Mouse (Mus musculus) frontal cortex, postnatal 36 days (tissue): ENCODE data around the gene Oasl1.
A peak's percentile ranks its signal among the peaks of the same experiment; 100 is the strongest.

Source experiments
- DNase-seq, 2 experiments: peaks; one replicate each; pipeline ENCODE4 v3.0.0; 2022; ENCODE audit warnings: low spot score in 2 of 2

Gene Oasl1

DNA sequence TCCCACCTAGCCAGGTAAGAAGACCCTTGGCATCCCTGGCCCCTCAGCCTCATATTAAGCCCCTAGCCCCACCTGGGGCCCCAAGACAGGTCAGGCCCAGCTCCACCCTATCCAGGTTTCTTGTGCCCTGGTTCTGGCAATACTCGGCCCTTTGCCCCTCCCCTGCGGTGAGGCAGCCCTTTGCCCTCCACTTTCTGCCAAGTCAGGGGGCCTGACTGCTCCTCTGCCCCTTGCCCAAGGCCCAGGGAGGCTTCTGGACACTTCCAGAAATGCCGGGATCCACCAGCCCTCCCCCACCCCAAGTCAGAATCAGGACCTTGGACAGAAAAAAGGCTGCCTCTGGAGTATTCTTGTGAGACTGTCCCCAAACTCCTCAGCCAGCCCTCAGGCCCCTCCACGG is 46.0 kb downstream of the Oasl1 start:
- DNase-seq = no peak

GRCm38 (mm10) chr5:114969609-114970215 is 46.7 kb downstream of the Oasl1 start:
- no peak for DNase-seq

DNA sequence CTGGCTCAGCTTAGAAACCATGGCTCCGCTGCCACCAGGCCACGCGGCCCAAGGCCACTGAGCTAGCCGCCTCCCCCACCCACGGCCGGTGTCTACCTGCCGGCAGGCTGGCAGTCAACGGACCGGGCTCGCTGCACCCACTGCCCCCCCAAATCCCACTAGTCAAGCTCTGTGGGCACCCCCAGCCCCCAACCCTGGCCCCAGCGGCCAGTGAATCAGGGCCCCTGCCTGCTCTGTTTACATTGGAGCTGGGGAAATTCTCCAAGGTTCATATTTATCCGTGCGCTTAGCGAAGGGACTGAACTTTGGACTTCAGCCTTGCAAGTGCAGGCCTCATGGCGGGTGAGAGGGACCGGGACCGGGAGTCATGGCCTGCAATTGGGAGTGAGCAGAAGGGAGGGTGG is 47.8 kb downstream of the Oasl1 start, which contains the start of gene Hnf1a:
Hnf1a (minus strand) TSS at position 271 of the 404 bp plus-strand sequence.
- no peak for DNase-seq

DNA sequence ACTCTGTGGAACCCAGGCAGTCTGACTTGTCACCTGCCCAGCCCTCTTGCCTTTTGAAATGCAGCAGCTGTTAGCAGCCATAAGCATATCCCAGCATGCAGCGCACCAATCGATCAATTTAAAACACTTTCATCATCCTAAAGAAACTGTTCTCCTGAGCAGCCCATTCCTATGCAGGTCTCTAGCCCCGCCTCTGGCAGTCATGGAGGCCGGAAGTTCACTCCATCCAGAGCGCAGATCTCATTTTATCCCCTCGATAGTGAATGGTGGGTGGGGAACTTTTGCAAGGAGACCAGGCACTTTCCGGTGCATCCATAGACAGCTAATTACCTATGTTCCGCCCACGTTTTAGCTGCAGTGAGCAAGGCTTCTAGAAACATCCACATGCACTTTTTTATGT is 49.2 kb downstream of the Oasl1 start:
- no peak for DNase-seq

DNA sequence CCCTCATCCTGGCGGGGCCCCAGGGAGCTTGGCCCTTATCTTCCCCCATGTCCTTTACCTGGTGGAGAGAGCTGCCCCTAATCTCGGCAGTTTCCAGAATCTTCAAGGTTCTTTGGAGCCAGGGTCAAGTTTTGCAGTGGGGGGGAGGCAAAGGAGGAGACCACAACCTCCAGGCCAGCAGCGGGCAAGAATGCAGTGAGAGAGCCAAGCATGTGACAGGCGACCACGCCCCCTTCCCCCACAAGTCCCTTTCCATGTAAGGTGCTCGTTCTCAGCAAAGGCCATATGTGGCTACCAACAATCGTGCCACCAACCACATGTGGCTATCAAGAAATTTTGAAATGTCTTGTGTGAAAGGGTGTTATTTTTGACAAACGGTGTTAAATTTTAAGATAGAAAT is 50.1 kb downstream of the Oasl1 start:
- DNase-seq = no peak

- no peak for DNase-seq
Measured at GRCm38 (mm10) chr5:114976935-114977334, 53.9 kb downstream of the Oasl1 start.

DNA sequence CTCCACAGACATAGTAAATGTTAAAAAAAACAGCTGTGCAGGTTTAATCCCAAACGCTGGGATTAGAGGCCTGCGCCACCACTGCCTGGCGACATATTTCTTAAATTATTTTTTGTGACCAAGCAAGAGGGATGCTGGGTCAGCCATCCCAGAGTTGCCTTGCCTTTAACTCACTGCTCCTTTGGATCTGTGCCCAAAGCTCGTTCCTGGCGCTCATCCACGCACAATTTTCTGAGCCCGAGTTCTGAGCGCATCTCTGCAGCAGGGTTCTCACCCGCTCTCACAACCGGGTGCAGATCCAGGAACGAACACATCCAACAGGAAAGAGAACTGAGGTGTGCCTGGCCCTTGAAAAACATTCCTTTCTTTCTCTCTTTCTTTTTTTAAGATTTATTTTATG is 55.4 kb downstream of the Oasl1 start:
- DNase-seq = peak; percentile 7 to 14

GRCm38 (mm10) chr5:114978888-114979249 is 55.8 kb downstream of the Oasl1 start:
- DNase-seq = peak in 1 of 2 experiments; percentile 12

DNA sequence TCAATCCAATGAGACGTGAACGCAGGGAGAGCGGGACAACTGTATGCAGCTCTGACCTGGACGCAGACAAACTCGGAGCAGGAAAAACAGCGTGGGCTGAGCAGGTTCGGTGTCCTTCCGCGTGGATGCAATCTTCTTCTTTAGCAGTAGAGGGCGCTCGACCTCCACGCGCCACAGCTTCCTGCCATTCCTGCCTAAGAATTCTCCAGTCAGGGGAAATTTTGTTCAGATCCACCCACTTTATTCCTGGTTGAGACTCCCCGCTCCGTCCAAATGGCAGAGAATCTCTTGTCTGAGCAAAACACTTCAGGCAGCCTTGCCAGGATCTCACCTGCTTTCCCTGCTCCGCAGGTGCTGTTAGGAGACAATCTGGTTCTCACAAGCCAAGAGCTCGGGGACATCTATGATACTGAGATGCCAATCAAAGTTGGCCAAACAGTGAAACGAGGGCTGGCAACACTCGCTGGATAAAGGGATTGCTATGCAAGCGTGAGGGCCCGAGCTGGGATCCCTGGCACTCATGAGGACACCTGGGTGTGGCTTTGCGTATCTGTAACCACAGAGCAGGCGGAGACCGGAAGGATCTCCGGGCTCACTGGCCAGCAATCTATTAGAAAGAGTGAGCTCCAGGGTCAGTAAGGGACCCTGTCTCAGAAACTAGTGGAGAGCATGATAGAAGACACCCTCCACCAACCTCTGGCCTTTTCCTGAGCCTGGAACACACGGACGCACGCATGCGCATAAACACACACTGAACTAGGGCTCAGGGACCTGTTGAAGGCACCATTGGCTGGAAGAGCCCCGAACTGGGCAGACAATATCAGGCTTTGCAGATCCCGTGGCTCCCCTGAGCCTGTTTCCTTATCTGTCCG is 56.4 kb downstream of the Oasl1 start:
- DNase-seq = peak; percentile 76 to 81

DNA sequence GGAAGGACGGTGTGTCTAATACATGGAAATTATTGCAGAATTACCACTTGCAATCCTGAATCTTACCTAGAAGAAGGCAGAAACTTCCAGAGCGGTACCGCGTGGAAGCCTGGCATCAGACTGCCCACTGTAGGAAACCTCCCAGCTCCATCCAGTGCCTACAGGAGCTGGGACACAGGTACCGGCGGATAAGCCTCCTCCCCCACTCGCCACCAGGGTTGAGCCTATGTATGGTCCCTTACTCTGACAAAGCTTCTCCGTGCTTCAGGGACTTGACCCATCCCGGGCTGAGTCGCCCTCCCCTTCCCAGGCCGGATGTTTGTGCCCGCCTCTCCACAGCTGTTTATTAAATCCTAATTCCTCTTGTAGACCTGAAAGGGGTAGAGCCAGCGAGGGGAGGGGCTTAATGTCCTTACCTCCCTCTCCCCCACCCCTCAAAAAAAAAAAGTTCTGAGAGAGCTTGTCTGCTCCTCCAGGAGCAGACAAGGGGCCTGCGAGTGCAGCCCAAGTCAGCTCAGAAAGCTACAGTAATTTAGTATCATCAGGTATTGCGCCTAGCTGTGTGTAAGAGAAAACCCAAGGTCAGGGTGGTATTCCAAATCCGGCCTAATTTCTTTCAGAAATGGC is 57.2 kb downstream of the Oasl1 start:
- no peak for DNase-seq

GRCm38 (mm10) chr5:114982001-114982400 is 59.0 kb downstream of the Oasl1 start:
- no peak for DNase-seq

GRCm38 (mm10) chr5:114985074-114985473 is 62.0 kb downstream of the Oasl1 start:
- DNase-seq = no peak
